Mouse (Mus musculus): ENCODE measurements around the gene Gm11146.

Gm11146 gene

GRCm38 (mm10) chr16:77601994-77602393, at the start of gene Gm11146:
Gm11146 (minus strand) TSS chr16:77602094.
- in situ Hi-C loops (cut with MboI): no loop called here

GRCm38 (mm10) chr16:77650596-77650995, 48.7 kb upstream of the Gm11146 start:
- in situ Hi-C loops (cut with MboI): no loop called here

- in situ Hi-C loops (cut with MboI): no loop called here
These were observed 47.1 kb upstream of the Gm11146 start for GRCm38 (mm10) chr16:77649006-77649405.

GRCm38 (mm10) chr16:77648181-77648580, 46.3 kb upstream of the Gm11146 start:
- in situ Hi-C loops (cut with MboI): no loop called here

GRCm38 (mm10) chr16:77646146-77646545, 44.3 kb upstream of the Gm11146 start:
- in situ Hi-C loops (cut with MboI): no loop called here

GRCm38 (mm10) chr16:77644976-77645375, 43.1 kb upstream of the Gm11146 start:
- in situ Hi-C loops (cut with MboI): no loop called here

- in situ Hi-C loops (cut with MboI): no loop called here
These were observed 42.2 kb upstream of the Gm11146 start for GRCm38 (mm10) chr16:77643871-77644720.

- in situ Hi-C loops (cut with MboI): no loop called here
These were observed 41.4 kb upstream of the Gm11146 start for GRCm38 (mm10) chr16:77643036-77643870.

- in situ Hi-C loops (cut with MboI): no loop called here
These were observed 34.6 kb upstream of the Gm11146 start for GRCm38 (mm10) chr16:77636497-77636896.

GRCm38 (mm10) chr16:77632315-77632881, 30.5 kb upstream of the Gm11146 start:
- in situ Hi-C loops (cut with MboI): no loop called here

GRCm38 (mm10) chr16:77622681-77623080, 20.8 kb upstream of the Gm11146 start:
- in situ Hi-C loops (cut with MboI): no loop called here

- in situ Hi-C loops (cut with MboI): no loop called here
These were observed 687 bp upstream of the Gm11146 start for GRCm38 (mm10) chr16:77602581-77602980.

- in situ Hi-C loops (cut with MboI): no loop called here
These were observed 3.1 kb downstream of the Gm11146 start for GRCm38 (mm10) chr16:77598787-77599186.

GRCm38 (mm10) chr16:77596556-77596955, 5.3 kb downstream of the Gm11146 start:
- in situ Hi-C loops (cut with MboI): no loop called here

GRCm38 (mm10) chr16:77595661-77596060, 6.2 kb downstream of the Gm11146 start:
- in situ Hi-C loops (cut with MboI): no loop called here

- in situ Hi-C loops (cut with MboI): no loop called here
These were observed 7.3 kb downstream of the Gm11146 start for GRCm38 (mm10) chr16:77594553-77594952.

- in situ Hi-C loops (cut with MboI): no loop called here
These were observed 8.0 kb downstream of the Gm11146 start for GRCm38 (mm10) chr16:77593828-77594421.

- in situ Hi-C loops (cut with MboI): no loop called here
These were observed 8.9 kb downstream of the Gm11146 start for GRCm38 (mm10) chr16:77592986-77593385.

GRCm38 (mm10) chr16:77573036-77573435, 28.9 kb downstream of the Gm11146 start:
- in situ Hi-C loops (cut with MboI): no loop called here

GRCm38 (mm10) chr16:77569457-77569856, 32.4 kb downstream of the Gm11146 start:
- in situ Hi-C loops (cut with MboI): no loop called here

- in situ Hi-C loops (cut with MboI): no loop called here
These were observed 33.5 kb downstream of the Gm11146 start for GRCm38 (mm10) chr16:77568384-77568783.

GRCm38 (mm10) chr16:77562852-77563251, 39.0 kb downstream of the Gm11146 start:
- in situ Hi-C loops (cut with MboI): no loop called here
